Mouse (Mus musculus): ENCODE measurements around the gene Slc16a9.

Gene Slc16a9

DNA sequence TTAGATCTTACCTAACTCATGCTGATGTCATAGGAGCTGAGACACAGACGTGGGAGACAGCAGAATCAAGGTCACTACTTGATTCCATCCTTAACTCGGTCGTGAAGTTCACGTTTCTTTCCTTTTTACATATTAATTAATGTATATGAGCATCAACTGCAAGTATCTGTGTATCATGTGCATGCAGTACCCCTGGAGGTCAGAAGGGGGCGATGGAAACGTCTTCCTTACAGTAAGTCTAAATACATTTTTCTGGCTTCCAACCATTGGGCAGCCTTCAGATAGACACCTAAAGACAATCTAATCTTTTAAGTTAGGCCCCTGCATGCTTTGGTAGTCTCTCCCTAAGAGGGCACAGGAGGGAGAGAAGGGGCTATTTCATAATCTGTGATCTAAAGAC, 58.3 kb downstream of the Slc16a9 start:
- no peak for DNase-seq (ENCODE audit: low spot score)

DNA sequence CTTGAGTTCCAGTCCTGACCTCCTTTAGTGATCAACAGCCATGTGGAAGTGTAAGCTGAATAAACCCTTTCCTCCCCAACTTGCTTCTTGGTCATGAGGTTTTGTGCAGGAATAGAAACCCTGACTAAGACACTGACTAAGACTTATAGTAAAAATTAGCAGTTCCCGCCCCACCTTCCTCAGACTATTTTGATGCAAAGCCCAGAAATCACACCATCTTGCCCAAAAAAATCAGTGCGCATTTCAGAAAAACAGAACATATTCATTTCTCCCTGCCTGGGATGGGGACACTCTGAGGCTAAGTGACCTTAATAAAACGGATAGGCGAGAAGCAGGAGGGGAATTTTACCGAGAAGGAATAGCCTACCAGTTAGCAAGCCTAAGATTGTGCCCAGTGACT, 60.8 kb downstream of the Slc16a9 start:
- DNase-seq (ENCODE audit: low spot score): no peak

DNA sequence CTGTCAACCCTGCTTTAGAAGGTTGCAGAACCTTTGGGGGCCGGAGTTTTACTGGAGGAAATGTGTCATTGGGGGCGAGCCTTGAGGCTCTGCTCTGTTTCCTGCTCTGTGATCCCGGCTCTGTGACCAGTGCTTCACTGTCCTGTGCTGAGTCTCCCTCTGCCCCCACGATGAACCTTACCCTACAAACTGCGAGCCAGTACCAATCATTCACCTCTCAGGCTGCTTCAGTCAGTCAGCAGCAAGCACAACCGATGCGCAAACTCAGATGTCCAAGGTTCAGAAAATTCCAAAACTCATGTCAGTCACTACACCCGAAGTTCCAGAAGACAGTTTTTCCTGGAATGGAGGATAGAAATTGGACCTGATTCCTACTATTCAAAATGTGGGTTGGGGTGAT, 64.5 kb downstream of the Slc16a9 start:
- DNase-seq (ENCODE audit: low spot score): no peak

DNA sequence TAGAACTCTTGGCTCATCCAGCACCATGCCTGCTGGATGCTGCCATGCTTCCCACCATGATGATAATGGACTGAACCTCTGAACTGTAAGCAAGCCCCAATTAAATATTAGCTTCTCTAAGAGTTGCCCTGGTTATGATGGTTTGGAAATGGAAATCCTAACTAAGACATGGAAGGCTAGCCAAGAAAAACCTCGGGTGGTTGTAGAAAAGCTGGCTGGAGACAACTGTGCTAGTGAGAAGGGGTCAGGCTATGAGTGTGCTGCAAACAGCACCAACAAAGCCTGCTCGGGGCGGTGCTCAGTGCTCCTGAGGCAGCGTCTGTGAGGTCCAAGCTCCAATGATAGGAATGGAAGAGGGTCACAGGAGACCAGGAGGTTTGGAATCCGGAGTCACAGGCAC, 65.7 kb downstream of the Slc16a9 start:
- no peak for DNase-seq (ENCODE audit: low spot score)

DNA sequence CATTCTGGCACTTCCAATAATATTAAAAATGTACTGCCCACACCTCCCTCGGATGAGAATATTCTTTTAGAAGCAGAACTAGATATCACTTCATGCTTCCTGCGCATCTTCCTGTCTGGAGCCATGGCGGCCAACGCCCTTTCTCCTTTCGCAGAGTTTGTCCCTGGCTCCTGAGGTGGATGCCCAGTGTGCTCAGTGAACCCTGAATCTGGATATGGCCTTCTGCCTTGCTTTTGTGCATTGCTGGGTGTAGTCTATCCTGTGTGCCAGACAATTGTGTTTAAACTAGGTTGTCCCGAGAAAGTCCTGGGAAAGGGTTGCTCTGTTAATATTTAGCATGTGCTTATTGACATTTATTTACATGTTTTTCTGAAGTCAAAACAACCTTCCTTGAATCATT, 71.0 kb downstream of the Slc16a9 start:
- no peak for DNase-seq (ENCODE audit: low spot score)

DNA sequence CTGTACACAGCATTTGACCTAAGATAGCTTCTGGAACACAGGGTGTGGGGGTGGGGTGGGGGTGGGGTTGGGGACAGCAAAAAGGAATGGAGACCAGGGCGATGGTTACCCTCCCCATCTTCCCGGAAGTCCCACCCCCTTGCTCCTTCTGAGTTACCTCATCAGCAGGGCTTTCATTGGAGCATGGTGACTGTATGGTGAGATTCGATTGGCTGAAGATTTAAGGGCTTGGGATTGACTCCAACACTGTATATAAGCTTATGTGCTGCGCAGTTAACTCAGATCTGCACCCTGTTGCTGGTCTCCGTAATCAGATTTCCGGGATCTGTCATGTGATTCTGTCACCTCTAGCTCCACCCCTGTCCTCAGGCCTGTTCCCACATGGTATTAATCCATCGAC, 72.0 kb downstream of the Slc16a9 start:
- no peak for DNase-seq (ENCODE audit: low spot score)

DNA sequence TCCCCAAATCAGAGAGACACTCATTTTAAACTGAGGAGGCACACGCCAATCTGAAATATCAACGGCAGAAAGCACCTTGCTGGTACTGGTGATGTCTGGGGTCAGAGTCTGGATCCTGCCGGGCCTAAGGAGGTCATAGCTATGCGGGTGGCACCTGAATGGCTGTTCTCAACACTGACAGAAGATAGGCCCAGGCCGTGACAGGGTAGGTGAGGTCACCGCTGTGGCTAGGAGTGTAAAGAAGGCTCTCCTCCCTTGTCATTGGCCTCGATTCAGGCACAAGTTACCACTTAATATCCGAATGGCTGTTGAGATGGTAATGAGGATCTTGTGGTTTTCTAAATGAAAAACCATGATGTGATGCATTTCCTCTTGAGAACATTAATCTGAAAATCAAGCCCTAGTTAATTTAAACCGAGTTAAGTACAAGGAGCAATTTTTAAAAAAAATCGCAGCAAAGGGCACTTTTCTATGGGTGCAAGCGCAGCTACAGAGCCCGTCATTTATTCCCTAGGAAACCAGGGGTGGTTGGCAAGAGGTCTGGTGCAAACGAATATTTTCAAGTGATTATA, 72.6 kb downstream of the Slc16a9 start:
- no peak for DNase-seq (ENCODE audit: low spot score)

DNA sequence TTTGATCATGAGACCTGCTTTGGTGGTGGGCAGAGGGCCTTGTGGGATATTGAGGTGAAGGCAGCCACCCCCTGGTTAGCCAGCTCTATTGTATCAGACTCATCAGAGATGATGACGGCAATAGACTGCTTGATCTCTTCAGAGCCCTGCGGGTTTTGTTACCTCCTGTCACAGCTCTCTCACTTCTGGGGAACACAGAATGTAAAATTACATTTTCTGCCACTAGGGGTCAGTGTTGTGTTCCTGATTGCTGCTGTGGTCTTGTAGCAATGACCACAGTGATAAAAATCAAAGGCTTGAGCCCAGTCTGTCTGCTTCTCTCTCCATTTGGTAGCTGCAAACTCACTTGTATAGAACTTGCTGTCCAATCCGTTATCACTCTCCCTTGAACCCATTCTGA, 73.7 kb downstream of the Slc16a9 start:
- DNase-seq (ENCODE audit: low spot score): peak; percentile 25

DNA sequence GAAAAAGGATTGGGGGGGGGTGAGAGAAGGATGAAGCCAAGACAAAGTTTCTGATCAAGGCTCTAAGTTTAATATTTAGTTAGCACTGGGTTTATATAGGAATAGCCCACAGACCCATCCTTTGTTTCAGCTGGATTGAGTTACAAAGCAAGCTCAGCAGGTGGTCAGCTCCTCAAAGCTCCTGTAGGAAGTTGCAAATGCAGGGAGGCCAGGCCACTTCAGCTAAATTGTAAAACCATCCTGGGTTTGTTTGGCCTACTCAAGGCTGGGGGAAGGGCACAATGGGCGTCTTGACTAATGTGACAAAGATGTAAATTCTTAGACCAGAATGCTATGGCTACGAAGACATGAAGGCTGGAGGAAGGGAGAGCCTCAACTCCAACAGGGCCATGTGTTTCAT, 80.6 kb downstream of the Slc16a9 start:
- DNase-seq (ENCODE audit: low spot score): no peak

DNA sequence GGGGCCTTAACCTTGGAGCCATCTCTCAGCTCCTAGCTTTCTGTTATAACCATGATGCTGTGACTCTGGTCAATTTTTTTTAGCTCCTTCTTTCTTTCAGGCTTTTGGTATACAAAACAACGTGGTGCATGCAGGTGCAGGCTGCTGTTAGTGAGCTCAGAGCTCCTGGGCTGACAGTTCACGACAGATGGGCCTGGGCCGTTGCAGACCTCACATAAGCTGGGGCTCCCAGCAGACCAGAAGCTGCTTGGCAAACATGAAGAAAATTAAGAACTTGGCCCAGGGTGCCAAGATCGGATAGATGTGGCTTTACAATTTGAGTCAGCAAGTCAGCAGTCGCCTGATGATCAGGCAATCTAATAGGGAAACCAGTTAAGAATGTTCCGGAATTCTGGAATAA, 82.4 kb downstream of the Slc16a9 start:
- DNase-seq (ENCODE audit: low spot score): no peak

DNA sequence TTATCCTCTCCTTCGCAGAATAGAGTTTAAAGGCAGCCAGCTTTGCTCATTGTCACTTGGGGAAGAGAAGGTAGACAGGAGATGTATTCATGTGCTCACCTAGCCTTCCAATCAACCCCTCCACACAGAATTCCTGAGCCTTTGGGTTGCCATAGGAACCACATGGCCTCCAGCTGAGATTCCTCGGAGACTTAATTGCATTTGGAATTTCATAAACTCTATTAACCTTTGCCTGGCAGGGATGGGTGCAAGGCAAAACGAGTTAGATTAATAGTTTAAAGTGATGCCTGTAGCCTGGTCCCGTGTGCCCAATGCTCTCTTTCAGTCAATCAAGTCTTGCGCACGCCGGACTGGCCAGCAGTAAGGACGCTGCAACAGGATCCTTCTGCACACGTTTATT, 83.2 kb downstream of the Slc16a9 start:
- no peak for DNase-seq (ENCODE audit: low spot score)

All from c-Kit-positive CD71-positive TER-119-positive erythroid progenitor cells, embryonic 14.5 days (primary cell).